Mouse (Mus musculus) embryo, embryonic 10 days (tissue): Measurements from ENCODE around the gene Cdc45.

Source experiments
- DNase-seq: peaks from one replicate; pipeline ENCODE4 v3.0.0-alpha.2; 2015; ENCODE audit warnings: low spot score

Cdc45 gene

DNA sequence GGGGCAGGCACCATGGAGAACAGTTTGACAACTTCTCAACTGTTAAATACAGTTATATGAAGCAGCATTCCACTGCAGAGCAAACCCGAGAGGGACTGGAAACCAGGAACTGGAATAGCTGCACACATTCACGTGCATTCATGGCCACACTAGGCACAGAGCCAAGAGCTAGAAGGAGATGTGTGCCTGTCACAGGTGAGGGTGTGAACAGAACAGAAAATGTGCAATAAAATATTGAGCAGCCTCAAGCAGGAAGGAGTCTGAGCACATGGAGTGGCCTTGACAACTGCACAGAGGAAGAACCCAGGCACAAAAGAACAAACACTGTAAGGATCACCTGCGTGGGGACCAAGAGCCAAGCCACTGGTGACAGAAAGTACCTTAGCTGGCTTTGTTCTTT lies 81.1 kb downstream of the Cdc45 start:
- no peak for DNase-seq
